Mouse (Mus musculus) cerebellum, adult 2 months (tissue): Measurements from ENCODE around the gene Sfn.
"Not testable (repeated sequence)": the region's sequence is repeated elsewhere in the genome, so short reads cannot be mapped to it uniquely, and the experiment has no call there.

ENCODE experiments used
- CTCF ChIP-seq: fragments of 200-500 bp; IDR thresholded peaks from 2 replicates; pipeline ENCODE4 v1.5.1; 2011; ENCODE audit warnings: low read depth, mild to moderate bottlenecking, control low read depth, low read length, moderate library complexity, borderline replicate concordance; ENCODE audit not compliant: insufficient read depth
- POLR2A ChIP-seq: fragments of 200-500 bp; IDR thresholded peaks from 2 replicates; pipeline ENCODE4 v1.6.1; 2011; ENCODE audit warnings: low read length, control low read depth, borderline replicate concordance; ENCODE audit not compliant: insufficient read depth

- TF ChIP-seq CTCF, POLR2A: not testable (repeated sequence)
Observed at GRCm38 (mm10) chr4:133649464-133649863, 47.5 kb upstream of the Sfn start.
